Mouse (Mus musculus) 416B (cell line): Measurements from ENCODE around the gene Retreg3.
"Not testable (repeated sequence)": the region's sequence is repeated elsewhere in the genome, so short reads cannot be mapped to it uniquely, and the experiment has no call there.

Experiments used
- DNase-seq: peaks from one replicate; pipeline ENCODE4 v3.0.0; 2011; ENCODE audit warnings: low read depth

Gene Retreg3

GRCm38 (mm10) chr11:101119761-101120544 is at the start of gene Retreg3, which contains the start of gene Tubg1:
TSS of gene Retreg3 (minus strand) at chr11:101119893.
TSS of gene Tubg1 (plus strand) at chr11:101119938.
- peak; percentile 99 for DNase-seq

GRCm38 (mm10) chr11:101168301-101168980 is 48.7 kb upstream of the Retreg3 start:
- DNase-seq: peak; percentile 74

- DNase-seq: no peak
Observed at GRCm38 (mm10) chr11:101167963-101168300, 48.2 kb upstream of the Retreg3 start.

- DNase-seq: peak; percentile 45
Observed at GRCm38 (mm10) chr11:101167211-101167962, 47.7 kb upstream of the Retreg3 start.

GRCm38 (mm10) chr11:101166357-101166756 is 46.7 kb upstream of the Retreg3 start:
- DNase-seq: no peak

GRCm38 (mm10) chr11:101164677-101165580 is 45.2 kb upstream of the Retreg3 start:
- DNase-seq: no peak

- DNase-seq: no peak
Observed at GRCm38 (mm10) chr11:101164351-101164665, 44.6 kb upstream of the Retreg3 start.

GRCm38 (mm10) chr11:101163476-101164350 is 44.0 kb upstream of the Retreg3 start:
- DNase-seq: no peak

- DNase-seq: no peak
Observed at GRCm38 (mm10) chr11:101162772-101163171, 43.1 kb upstream of the Retreg3 start.

- no peak for DNase-seq
Observed at GRCm38 (mm10) chr11:101162301-101162700, 42.6 kb upstream of the Retreg3 start.

- no peak for DNase-seq
Observed at GRCm38 (mm10) chr11:101161551-101161950, 41.9 kb upstream of the Retreg3 start.

GRCm38 (mm10) chr11:101160981-101161505 is 41.4 kb upstream of the Retreg3 start:
- not testable (repeated sequence) for DNase-seq

- DNase-seq: not testable (repeated sequence)
Observed at GRCm38 (mm10) chr11:101160151-101160550, 40.5 kb upstream of the Retreg3 start.

- DNase-seq: no peak
Observed at GRCm38 (mm10) chr11:101155728-101156371, 36.2 kb upstream of the Retreg3 start, which contains the start of gene Tubg2. TSS of gene Tubg2 (plus strand) at chr11:101155907.

GRCm38 (mm10) chr11:101155151-101155550 is 35.5 kb upstream of the Retreg3 start:
- DNase-seq: no peak

GRCm38 (mm10) chr11:101154648-101155047 is 35.0 kb upstream of the Retreg3 start:
- DNase-seq: no peak

GRCm38 (mm10) chr11:101152825-101153224 is 33.1 kb upstream of the Retreg3 start:
- peak; percentile 41 for DNase-seq

GRCm38 (mm10) chr11:101151063-101151462 is 31.4 kb upstream of the Retreg3 start:
- DNase-seq: no peak

GRCm38 (mm10) chr11:101149178-101150105 is 29.7 kb upstream of the Retreg3 start:
- DNase-seq: no peak
